Mouse (Mus musculus): ENCODE data around the gene Apoc2. TPM values are rescaled to one million over a fixed set of nuclear protein-coding genes. Genes with fewer than 3 reads are reported as not detected.

Apoc2 gene
- polyA plus RNA-seq, 1 experiment from 2014 or later, result not detected

DNA sequence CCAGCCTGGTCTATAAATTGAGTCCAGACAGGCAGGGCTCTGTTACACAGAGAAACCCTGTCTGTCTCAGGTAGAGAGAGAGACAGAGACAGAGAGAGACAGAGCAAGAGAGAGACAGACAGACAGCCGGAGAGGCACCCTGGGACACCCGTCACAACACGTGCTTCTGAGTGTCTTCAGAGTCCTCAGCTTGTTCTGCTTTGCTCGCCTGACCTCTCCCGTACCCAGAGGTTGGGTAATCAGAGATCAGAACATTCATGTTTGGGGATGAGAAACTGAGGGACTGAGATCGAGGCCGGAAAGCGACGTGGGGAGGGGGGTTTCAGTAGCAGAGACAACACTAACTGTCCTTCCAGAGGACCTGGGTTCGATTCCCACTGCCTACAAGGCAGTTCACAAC lies 1.9 kb downstream of the Apoc2 start:
- no peak overlapping the region for H3K4me2 ChIP-seq
- H3K4me3 ChIP-seq (replicated peaks), result no peak overlapping the region
- ATAC-seq (ENCODE audit: insufficient number of reproducible peaks, insufficient read depth, low FRiP score, low TSS enrichment, low read depth), result no peak
- H3K36me3 ChIP-seq, result no peaks in the 10 kb centered on the region
- WGBS, result 83% methylated on average over 10 of the region's 10 CpGs
- no peaks in the 10 kb centered on the region for H3K27me3 ChIP-seq
- no peak overlapping the region for H3K9ac ChIP-seq (replicated peaks)
- H3K4me1 ChIP-seq (replicated peaks), result no peaks in the 10 kb centered on the region
- H3K27ac ChIP-seq, result no peak overlapping the region
- H3K9me3 ChIP-seq, result no peaks in the 10 kb centered on the region

DNA sequence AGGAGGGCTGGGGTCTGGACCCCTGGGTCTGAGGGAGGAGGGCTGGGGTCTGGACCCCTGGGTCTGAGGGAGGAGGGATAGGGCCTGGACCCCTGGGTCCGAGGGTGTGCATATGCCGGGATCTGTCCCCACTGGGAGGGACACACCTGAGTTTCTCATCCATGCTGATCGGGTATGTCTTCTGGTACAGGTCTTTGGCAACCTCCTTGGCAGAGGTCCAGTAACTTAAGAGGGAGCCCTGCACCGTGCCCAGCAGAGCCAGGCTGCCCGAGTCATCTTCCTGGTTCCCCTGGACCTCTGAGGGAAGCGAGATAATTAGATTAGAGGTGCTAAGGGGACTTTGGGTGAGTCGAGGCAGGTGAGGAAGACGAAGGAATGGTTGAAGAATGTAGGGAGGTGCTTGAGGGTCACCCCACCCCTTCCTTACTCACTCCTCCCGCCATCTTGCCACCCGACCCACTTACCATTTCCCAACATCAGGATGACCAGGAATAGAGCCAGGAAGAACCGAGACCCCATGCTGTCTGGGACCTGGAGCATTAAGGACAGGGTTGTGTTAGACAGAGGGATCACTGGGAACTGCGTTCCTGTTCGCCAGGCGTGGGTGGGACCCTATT lies 4.5 kb downstream of the Apoc2 start:
- H3K27ac ChIP-seq, result no peak overlapping the region
- H3K27me3 ChIP-seq, result no peaks in the 10 kb centered on the region
- H3K9me3 ChIP-seq, result no peaks in the 10 kb centered on the region
- H3K4me1 ChIP-seq (replicated peaks), result no peaks in the 10 kb centered on the region; the same call in 1 of the 2 replicates
- no peak overlapping the region for H3K4me2 ChIP-seq
- H3K9ac ChIP-seq (replicated peaks), result no peak overlapping the region
- 64% methylated on average over 14 of the region's 14 CpGs for WGBS
- H3K4me3 ChIP-seq (replicated peaks), result no peak overlapping the region
- ATAC-seq (ENCODE audit: insufficient number of reproducible peaks, insufficient read depth, low FRiP score, low TSS enrichment, low read depth), result no peak
- H3K36me3 ChIP-seq, result no peaks in the 10 kb centered on the region

DNA sequence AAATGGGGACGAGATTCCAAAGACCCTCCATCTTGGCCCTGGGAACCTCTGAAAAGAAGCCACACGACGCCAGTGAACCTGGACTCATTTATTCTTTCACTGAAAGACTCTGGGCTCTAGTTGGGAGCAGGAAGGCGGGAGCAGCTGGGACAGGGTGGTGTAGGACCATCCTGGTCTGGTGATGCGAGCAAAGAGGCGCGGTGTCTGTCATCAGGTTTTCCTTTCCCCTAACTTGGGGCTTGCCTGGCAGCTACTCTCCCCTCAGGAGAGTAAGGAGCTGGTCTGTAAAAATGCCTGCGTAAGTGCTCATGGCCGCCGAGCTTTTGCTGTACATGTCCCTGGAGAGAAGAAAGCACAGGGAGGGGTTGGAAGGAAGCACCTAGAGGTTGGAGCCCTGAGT lies 6.2 kb downstream of the Apoc2 start:
- ATAC-seq (ENCODE audit: insufficient number of reproducible peaks, insufficient read depth, low FRiP score, low TSS enrichment, low read depth), result no peak
- Histone ChIP-seq H3K9ac (replicated peaks) (no peak overlapping the region), H3K36me3 (no peaks in the 10 kb centered on the region), H3K27me3 (no peaks in the 10 kb centered on the region), H3K4me1 (replicated peaks) (no peaks in the 10 kb centered on the region; the same call in 1 of the 2 replicates), H3K27ac (no peak overlapping the region), H3K4me2 (no peak overlapping the region), H3K9me3 (no peaks in the 10 kb centered on the region), H3K4me3 (replicated peaks) (no peak overlapping the region)
- WGBS, result 64% methylated on average over 10 of the region's 10 CpGs

DNA sequence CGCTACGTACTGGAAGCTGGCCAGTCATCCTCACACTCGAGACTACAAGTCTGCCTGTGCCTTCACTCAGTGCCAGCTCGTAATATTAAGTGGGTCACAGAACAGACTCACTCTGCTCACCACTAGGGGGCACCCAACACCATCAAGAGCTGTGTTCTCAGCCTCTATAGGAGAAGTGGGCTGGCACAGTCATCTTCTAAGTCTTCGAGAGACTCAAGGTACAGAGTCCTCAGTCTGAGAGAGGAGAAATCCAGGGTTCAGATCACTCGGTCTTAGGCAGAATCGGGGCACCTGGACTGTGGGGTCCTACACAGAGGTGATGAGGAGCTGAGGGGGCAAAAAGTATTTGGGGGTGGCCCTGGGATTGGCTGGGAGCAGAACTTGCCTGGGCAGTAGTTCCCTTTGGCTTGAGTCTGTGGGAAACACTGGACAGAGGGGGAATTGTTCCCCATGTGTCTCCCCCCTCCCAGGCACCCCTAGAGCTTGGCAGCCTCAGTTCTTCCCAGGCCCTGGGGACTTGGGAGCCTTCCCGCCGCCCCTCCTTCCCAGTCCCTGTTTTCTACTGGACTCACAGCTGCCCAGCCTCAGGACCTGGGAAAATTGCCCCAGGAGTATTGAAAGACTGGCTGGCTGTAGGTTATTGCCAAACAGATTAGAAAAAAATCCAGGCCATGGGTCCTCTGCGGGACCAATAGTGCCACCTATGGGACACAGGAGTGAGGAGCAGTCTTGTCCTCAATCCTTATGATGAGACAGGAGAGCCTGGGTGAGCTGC lies 8.6 kb downstream of the Apoc2 start:
- peak; percentile 73 for ATAC-seq (ENCODE audit: insufficient number of reproducible peaks, insufficient read depth, low FRiP score, low TSS enrichment, low read depth)
- no peaks in the 10 kb centered on the region for H3K27me3 ChIP-seq
- H3K36me3 ChIP-seq, result no peaks in the 10 kb centered on the region
- no peaks in the 10 kb centered on the region for H3K9me3 ChIP-seq
- peak overlapping the region; percentile 40 for H3K4me2 ChIP-seq
- 0 out of 2 replicates have a peak overlapping the region, but pooled peaks have one; percentile 2 for H3K4me3 ChIP-seq (replicated peaks)
- H3K4me1 ChIP-seq (replicated peaks), result peaks cover 4% of the 10 kb centered on the region
- H3K9ac ChIP-seq (replicated peaks), result peak overlapping the region; percentile 14; the same call in 1 of the 2 replicates
- WGBS, result 5% methylated on average over 10 of the region's 10 CpGs
- H3K27ac ChIP-seq, result peak overlapping the region; percentile 53; the same call in 1 of the 2 replicates

DNA sequence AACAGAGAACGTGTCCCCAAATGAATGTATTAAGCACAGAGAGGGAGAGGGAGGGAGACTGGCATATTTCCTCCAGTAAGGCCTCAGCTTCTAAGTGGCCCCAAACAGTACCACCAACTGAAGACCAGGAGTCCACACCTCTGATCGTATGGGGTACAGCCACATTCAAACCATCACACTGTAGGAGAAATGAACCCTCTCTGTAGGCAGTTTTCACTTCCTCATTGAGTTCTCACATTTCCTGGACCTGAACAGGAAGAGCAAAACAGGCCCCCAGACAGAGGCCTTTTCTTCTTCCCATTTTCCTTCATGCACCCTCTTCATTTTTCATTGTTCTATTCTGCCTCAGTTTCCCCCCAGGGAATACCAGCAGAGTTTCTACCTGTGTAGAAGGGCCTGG lies 10.3 kb downstream of the Apoc2 start:
- peaks cover 6% of the 10 kb centered on the region; the same call in 1 of the 2 replicates for H3K36me3 ChIP-seq
- 76% methylated on average over 2 of the region's 2 CpGs for WGBS
- no peak overlapping the region for H3K4me3 ChIP-seq (replicated peaks)
- no peak for ATAC-seq (ENCODE audit: insufficient number of reproducible peaks, insufficient read depth, low FRiP score, low TSS enrichment, low read depth)
- no peaks in the 10 kb centered on the region for H3K27me3 ChIP-seq
- peaks cover 13% of the 10 kb centered on the region for H3K4me1 ChIP-seq (replicated peaks)
- H3K9me3 ChIP-seq, result no peaks in the 10 kb centered on the region
- no peak overlapping the region for H3K4me2 ChIP-seq
- H3K9ac ChIP-seq (replicated peaks), result no peak overlapping the region
- H3K27ac ChIP-seq, result no peak overlapping the region

DNA sequence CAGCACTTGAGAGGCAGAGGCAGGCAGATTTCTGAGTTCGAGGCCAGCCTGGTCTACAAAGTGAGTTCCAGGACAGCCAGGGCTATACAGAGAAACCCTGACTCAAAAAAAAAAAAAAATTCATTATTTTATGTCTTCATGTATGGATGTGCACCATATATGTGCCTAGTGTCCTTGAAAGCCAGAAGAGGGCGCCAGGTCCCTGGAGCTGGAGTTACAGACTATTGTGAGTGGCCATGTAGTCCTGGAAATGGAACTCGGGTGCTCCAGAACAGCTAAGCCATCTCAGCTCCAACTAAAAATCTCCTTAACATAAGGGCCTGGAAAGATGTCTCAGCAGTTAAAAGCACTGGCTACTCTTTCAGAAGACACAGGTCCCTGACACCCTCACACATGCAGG lies 11.0 kb downstream of the Apoc2 start:
- Histone ChIP-seq H3K27me3 (no peaks in the 10 kb centered on the region), H3K4me2 (no peak overlapping the region), H3K4me3 (replicated peaks) (no peak overlapping the region), H3K36me3 (peaks cover 12% of the 10 kb centered on the region), H3K9me3 (no peaks in the 10 kb centered on the region), H3K4me1 (replicated peaks) (peaks cover 13% of the 10 kb centered on the region), H3K9ac (replicated peaks) (no peak overlapping the region), H3K27ac (no peak overlapping the region)
- WGBS, result 64% methylated on average over 3 of the region's 3 CpGs
- no peak for ATAC-seq (ENCODE audit: insufficient number of reproducible peaks, insufficient read depth, low FRiP score, low TSS enrichment, low read depth)

DNA sequence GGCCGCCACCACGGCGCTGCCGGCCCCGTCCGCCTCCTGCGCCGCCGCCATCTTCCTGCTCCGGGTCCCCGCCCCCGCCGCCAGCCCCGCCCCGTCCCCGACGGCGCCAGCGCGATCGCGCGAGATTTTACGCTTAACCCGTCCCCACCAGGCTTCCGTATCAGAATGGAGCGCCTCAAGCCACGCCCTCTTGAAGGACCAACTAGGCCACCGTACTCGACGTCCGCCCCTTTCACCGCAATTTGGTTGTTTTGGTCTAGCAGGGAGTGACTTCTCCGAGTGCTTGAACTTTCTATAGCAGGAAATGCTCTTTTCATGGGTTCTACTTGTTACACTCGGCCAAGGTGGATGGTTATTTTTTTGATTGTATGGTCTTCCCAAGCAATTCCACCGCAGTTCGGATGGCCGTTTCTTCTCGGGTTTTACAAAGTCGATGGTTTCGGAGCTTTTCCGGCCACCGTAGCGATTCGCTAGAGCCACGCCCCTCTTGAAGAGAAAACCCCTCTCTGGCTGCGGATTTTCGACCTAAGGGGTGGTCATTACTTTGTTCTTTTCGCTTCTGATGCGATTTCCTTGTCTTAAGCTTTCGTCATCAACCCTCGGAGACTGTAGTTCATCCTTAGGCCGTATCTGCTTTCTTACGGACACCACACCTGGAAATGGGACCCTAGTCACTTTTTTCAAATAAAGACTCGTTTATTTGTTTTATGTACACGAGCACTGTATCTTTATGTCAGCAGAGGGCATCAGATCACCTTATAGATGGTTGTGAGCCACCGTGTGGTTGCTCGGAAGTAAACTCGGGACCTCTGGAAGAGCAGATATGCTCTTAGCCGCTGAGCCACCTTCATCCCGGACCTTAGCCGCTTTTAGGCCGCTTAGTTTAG lies 12.5 kb downstream of the Apoc2 start, which contains the start of gene Clptm1:
Gene Clptm1, minus strand, starts transcription at position 79 of the 887 bp plus-strand sequence.
- Histone ChIP-seq H3K4me3 (replicated peaks) (peak within 1 kb of the TSS; percentile 100), H3K4me1 (replicated peaks) (peaks cover 13% of the 10 kb centered on the region), H3K4me2 (peak within 1 kb of the TSS; percentile 88), H3K9me3 (no peaks in the 10 kb centered on the region), H3K27ac (peak within 1 kb of the TSS; percentile 95), H3K9ac (replicated peaks) (peak within 1 kb of the TSS; percentile 96), H3K27me3 (no peaks in the 10 kb centered on the region), H3K36me3 (peaks cover 21% of the 10 kb centered on the region)
- under 1% methylated on average over 63 of the region's 63 CpGs for WGBS
- ATAC-seq (ENCODE audit: insufficient number of reproducible peaks, insufficient read depth, low FRiP score, low TSS enrichment, low read depth), result peak; percentile 71

DNA sequence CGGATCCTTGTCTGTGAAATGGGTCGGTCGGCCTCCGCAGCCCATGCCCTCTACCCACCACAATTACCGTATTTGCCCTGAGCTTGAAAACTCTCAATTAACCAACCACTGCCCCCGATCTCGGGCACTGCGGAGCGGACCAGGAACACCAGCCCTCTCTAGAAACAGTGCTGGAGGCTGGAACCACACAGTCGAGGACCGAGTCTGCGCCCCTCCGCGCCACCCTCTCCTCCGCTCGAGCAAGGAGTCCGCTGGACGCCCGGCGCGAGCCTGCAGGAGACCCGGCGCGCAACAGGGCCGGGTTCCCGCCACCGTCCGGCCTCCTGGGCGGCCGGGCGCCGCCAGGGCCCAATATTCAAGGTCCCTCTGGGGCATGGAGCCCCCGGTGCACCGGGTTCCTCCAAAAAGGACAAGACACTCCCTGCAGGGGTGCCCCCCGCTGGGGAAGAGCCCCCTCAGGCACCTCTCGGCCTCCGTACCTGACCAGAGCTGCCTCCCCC lies 13.2 kb downstream of the Apoc2 start:
- peaks cover 13% of the 10 kb centered on the region for H3K4me1 ChIP-seq (replicated peaks)
- no peaks in the 10 kb centered on the region for H3K27me3 ChIP-seq
- no peaks in the 10 kb centered on the region for H3K9me3 ChIP-seq
- peak overlapping the region; percentile 96 for H3K9ac ChIP-seq (replicated peaks)
- peak overlapping the region; percentile 100 for H3K4me3 ChIP-seq (replicated peaks)
- WGBS, result under 1% methylated on average over 37 of the region's 37 CpGs
- H3K27ac ChIP-seq, result peak overlapping the region; percentile 56; the same call in 1 of the 2 replicates
- H3K4me2 ChIP-seq, result peak overlapping the region; percentile 88
- peaks cover 28% of the 10 kb centered on the region for H3K36me3 ChIP-seq
- ATAC-seq (ENCODE audit: insufficient number of reproducible peaks, insufficient read depth, low FRiP score, low TSS enrichment, low read depth), result peak; percentile 23; the same call in 1 of the 2 replicates

DNA sequence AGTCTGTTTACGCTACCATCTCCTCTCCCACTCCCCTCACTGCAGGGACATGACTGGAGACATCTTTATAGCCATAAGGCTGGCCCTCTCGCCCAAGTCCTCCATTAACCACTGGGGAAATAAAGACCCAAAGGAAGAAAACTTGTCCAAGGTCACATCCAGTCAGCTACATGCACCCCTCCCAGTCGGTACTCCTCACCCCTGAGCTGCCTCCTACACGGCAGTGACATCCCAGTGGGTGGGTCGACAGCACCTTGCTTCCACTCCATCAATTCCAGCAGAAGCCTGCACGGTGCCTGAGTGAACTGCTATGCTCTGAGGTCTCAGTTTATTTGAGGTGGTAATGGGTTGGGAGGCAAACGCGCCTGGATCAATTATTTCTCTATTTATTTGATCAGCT lies 13.8 kb downstream of the Apoc2 start:
- Histone ChIP-seq H3K36me3 (peaks cover 32% of the 10 kb centered on the region), H3K27me3 (no peaks in the 10 kb centered on the region), H3K9me3 (no peaks in the 10 kb centered on the region), H3K4me3 (replicated peaks) (peak overlapping the region; percentile 100), H3K9ac (replicated peaks) (peak overlapping the region; percentile 96), H3K4me2 (peak overlapping the region; percentile 88), H3K27ac (no peak overlapping the region), H3K4me1 (replicated peaks) (peaks cover 13% of the 10 kb centered on the region)
- WGBS, result 14% methylated on average over 8 of the region's 8 CpGs
- 0 out of 2 replicates have a peak, but pooled peaks have one; percentile 29 for ATAC-seq (ENCODE audit: insufficient number of reproducible peaks, insufficient read depth, low FRiP score, low TSS enrichment, low read depth)

DNA sequence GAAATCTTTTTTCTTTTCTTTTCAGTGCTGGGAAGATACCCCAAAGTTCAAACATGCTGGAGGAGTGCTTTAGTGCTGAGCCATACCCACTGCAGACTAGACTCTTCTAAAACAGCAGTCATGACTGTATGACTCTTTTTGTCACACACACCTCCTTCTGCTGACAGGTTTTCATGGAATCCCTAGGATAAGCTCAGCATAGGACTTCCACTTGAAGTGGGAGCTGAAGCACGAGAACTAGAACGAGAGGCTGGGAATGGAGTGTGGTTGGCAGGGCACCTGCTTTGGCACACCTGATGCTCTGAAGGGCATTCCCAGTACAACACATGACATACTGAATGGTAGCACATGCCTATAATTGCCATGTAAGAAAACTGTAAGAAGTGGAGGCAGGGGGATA lies 25.1 kb downstream of the Apoc2 start:
- ATAC-seq (ENCODE audit: insufficient number of reproducible peaks, insufficient read depth, low FRiP score, low TSS enrichment, low read depth), result no peak
- H3K9ac ChIP-seq (replicated peaks), result no peak overlapping the region
- no peak overlapping the region for H3K4me2 ChIP-seq
- H3K4me1 ChIP-seq (replicated peaks), result no peaks in the 10 kb centered on the region
- H3K36me3 ChIP-seq, result peaks cover 86% of the 10 kb centered on the region
- H3K27me3 ChIP-seq, result no peaks in the 10 kb centered on the region
- 90% methylated on average over 2 of the region's 2 CpGs for WGBS
- H3K27ac ChIP-seq, result no peak overlapping the region
- H3K9me3 ChIP-seq, result no peaks in the 10 kb centered on the region
- H3K4me3 ChIP-seq (replicated peaks), result no peak overlapping the region

Data from limb, embryonic 12.5 days (tissue).